Mouse (Mus musculus) lung, postnatal 25 days (tissue): ENCODE results near the gene Kcnj6.

Experiments
- DNase-seq: peaks from one replicate; pipeline ENCODE4 v3.0.0; 2022; ENCODE audit warnings: low spot score

The Kcnj6 gene

GRCm38 (mm10) chr16:94767606-94768005, 229.9 kb downstream of the Kcnj6 start:
- no peak for DNase-seq

GRCm38 (mm10) chr16:94765129-94765528, 232.4 kb downstream of the Kcnj6 start:
- no peak for DNase-seq

GRCm38 (mm10) chr16:94760732-94761131, 236.8 kb downstream of the Kcnj6 start:
- no peak for DNase-seq

- DNase-seq, result no peak
Measured at GRCm38 (mm10) chr16:94759761-94760160, 237.7 kb downstream of the Kcnj6 start.

GRCm38 (mm10) chr16:94758606-94759005, 238.9 kb downstream of the Kcnj6 start:
- DNase-seq, result no peak

GRCm38 (mm10) chr16:94756352-94756751, 241.1 kb downstream of the Kcnj6 start:
- no peak for DNase-seq

- no peak for DNase-seq
Measured at GRCm38 (mm10) chr16:94753453-94753852, 244.0 kb downstream of the Kcnj6 start.

- peak; percentile 22 for DNase-seq
Measured at GRCm38 (mm10) chr16:94752781-94753180, 244.7 kb downstream of the Kcnj6 start.

- peak; percentile 22 for DNase-seq
Measured at GRCm38 (mm10) chr16:94745016-94745415, 252.5 kb downstream of the Kcnj6 start.

- DNase-seq, result peak; percentile 14
Measured at GRCm38 (mm10) chr16:94743853-94744501, 253.5 kb downstream of the Kcnj6 start.

- DNase-seq, result no peak
Measured at GRCm38 (mm10) chr16:94737359-94737687, 260.2 kb downstream of the Kcnj6 start.

- DNase-seq, result no peak
Measured at GRCm38 (mm10) chr16:94736462-94737358, 260.8 kb downstream of the Kcnj6 start.

GRCm38 (mm10) chr16:94735472-94735871, 262.0 kb downstream of the Kcnj6 start:
- no peak for DNase-seq

- DNase-seq, result no peak
Measured at GRCm38 (mm10) chr16:94731027-94731426, 266.5 kb downstream of the Kcnj6 start.

GRCm38 (mm10) chr16:94729236-94729635, 268.3 kb downstream of the Kcnj6 start:
- DNase-seq, result no peak

GRCm38 (mm10) chr16:94724747-94725211, 272.7 kb downstream of the Kcnj6 start:
- no peak for DNase-seq

GRCm38 (mm10) chr16:94724061-94724596, 273.4 kb downstream of the Kcnj6 start:
- peak; percentile 84 for DNase-seq

GRCm38 (mm10) chr16:94722936-94723335, 274.6 kb downstream of the Kcnj6 start:
- DNase-seq, result no peak

- DNase-seq, result no peak
Measured at GRCm38 (mm10) chr16:94721549-94722006, 275.9 kb downstream of the Kcnj6 start.

- DNase-seq, result no peak
Measured at GRCm38 (mm10) chr16:94720476-94721153, 276.9 kb downstream of the Kcnj6 start.

GRCm38 (mm10) chr16:94719488-94719887, 278.0 kb downstream of the Kcnj6 start:
- DNase-seq, result no peak

GRCm38 (mm10) chr16:94718919-94719318, 278.6 kb downstream of the Kcnj6 start:
- no peak for DNase-seq
